Mouse (Mus musculus) neural tube, embryonic 15.5 days (tissue): ENCODE data around the gene Kcnip1. TPM values are rescaled to one million over a fixed set of nuclear protein-coding genes. Genes with fewer than 3 reads are reported as not detected.

Experiments
- ATAC-seq: fragments of 200-750 bp; cut with Nextera tagmentation; 2 replicates; pipeline ENCODE4 v1.8.0; 2017; ENCODE audit warnings: mild to moderate bottlenecking, moderate TSS enrichment, moderate library complexity; ENCODE audit not compliant: low FRiP score
- H3K27ac ChIP-seq: fragments of 300-500 bp; sonication (generic); replicated peaks from 2 replicates; pipeline ENCODE4 v1.5.1; 2015; ENCODE audit warnings: mild to moderate bottlenecking, inconsistent platforms
- H3K27me3 ChIP-seq: fragments of 300-500 bp; sonication (generic); replicated peaks from 2 replicates; pipeline ENCODE4 v1.6.1; 2015; ENCODE audit warnings: inconsistent platforms
- H3K36me3 ChIP-seq: fragments of 300-500 bp; sonication (generic); 2 replicates; pipeline ENCODE4 v1.6.1; 2015; ENCODE audit warnings: inconsistent platforms
- H3K4me1 ChIP-seq: fragments of 300-500 bp; sonication (generic); 2 replicates; pipeline ENCODE4 v1.6.1; 2015; ENCODE audit warnings: inconsistent platforms
- H3K4me2 ChIP-seq: fragments of 300-500 bp; sonication (generic); 2 replicates; pipeline ENCODE4 v1.6.1; 2015; ENCODE audit warnings: inconsistent platforms, mild to moderate bottlenecking, moderate library complexity
- H3K4me3 ChIP-seq: fragments of 300-500 bp; sonication (generic); replicated peaks from 2 replicates; pipeline ENCODE4 v1.5.1; 2015; ENCODE audit warnings: mild to moderate bottlenecking, inconsistent platforms
- H3K9ac ChIP-seq: fragments of 300-500 bp; sonication (generic); replicated peaks from 2 replicates; pipeline ENCODE4 v1.6.1; 2015; ENCODE audit warnings: mild to moderate bottlenecking, inconsistent platforms
- H3K9me3 ChIP-seq: fragments of 300-500 bp; sonication (generic); replicated peaks from 2 replicates; pipeline ENCODE4 v1.6.1; 2016; ENCODE audit warnings: inconsistent platforms
- WGBS: fragments of 180-500 bp; shearing (Covaris S2); methylation state at CpG from one replicate; pipeline ENCODE4 v1.1.7; 2015; ENCODE audit warnings: mixed read lengths; 5-methylcytosine and 5-hydroxymethylcytosine counted together
- polyA plus RNA-seq: library from polyadenylated mRNA; unstranded; fragments of >200 nt; fragmentation: Nextera tagmentation; extraction: Ambion mirVana; gene quantifications from 2 replicates; pipeline ENCODE4 v1.2.1, GENCODE M21; 2015

Kcnip1 gene
- polyA plus RNA-seq, 1 experiment from 2014 or later, result 147 TPM

GRCm38 (mm10) chr11:33885981-33886380, 107.0 kb downstream of the Kcnip1 start:
- 85% methylated on average over 4 of the region's 4 CpGs for WGBS
- Histone ChIP-seq H3K27me3 (no peaks in the 10 kb centered on the region), H3K36me3 (no peaks in the 10 kb centered on the region), H3K4me3 (no peak overlapping the region), H3K4me1 (no peaks in the 10 kb centered on the region), H3K9me3 (no peaks in the 10 kb centered on the region), H3K27ac (no peak overlapping the region), H3K4me2 (no peak overlapping the region), H3K9ac (no peak overlapping the region)
- ATAC-seq, result no peak

DNA sequence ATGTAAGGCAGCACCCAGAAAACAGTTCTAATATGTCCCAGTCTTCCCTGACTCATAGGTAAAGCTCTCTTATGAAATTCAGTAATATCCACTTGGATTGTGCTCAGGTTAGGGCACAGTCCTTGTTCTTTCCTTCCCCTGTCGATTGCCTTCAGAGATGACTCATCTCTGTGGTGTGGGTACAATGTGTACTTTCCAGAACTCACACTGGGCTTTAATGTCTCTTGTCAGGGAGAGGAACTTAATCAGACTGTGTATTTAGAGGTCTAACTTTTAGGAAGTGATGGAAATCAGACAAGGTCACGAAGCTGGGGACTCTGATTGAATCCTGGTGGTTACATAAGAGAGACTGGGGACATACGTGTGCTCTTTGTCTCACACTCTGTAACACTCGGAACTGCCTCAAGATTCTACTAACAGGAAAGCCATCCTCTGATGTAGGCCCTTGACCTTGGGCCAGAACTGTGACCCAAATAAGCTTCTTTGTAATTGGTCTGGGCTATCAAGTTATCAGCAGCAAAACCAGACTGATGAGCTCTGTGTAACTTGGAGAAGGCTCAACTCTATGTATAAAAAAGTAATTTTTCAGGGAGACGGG, 110.1 kb downstream of the Kcnip1 start:
- no peak overlapping the region for H3K4me3 ChIP-seq
- 0 out of 2 replicates have a peak, but pooled peaks cover 4% of the 10 kb centered on the region for H3K4me1 ChIP-seq
- no peaks in the 10 kb centered on the region for H3K36me3 ChIP-seq
- H3K27me3 ChIP-seq, result no peaks in the 10 kb centered on the region
- no peak overlapping the region for H3K9ac ChIP-seq
- no peak overlapping the region for H3K27ac ChIP-seq
- no peak overlapping the region for H3K4me2 ChIP-seq
- H3K9me3 ChIP-seq, result no peaks in the 10 kb centered on the region
- WGBS, result 84% methylated on average over 5 of the region's 5 CpGs
- no peak for ATAC-seq

DNA sequence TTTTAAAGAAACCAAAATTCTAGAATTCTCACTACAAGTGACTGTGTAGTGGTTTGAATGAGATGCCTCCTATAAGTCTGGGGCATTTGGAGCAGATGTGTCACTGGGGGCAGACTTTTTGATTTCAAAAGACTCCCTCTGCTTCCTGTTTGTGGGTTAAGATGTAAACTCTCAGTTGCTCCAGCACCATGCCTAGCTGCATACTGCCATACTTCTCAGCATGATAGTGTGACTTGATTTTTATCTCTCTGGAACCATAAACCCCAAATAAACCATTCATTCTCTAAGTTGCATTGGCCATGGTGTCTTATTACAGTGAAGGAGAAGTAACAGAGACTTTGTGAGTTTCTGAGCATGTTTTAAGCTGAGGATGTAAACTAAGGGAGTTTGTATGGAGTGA, 118.0 kb downstream of the Kcnip1 start:
- ATAC-seq, result no peak
- no peaks in the 10 kb centered on the region for H3K27me3 ChIP-seq
- H3K4me1 ChIP-seq, result peaks cover 10% of the 10 kb centered on the region; the same call in 1 of the 2 replicates
- H3K4me3 ChIP-seq, result no peak overlapping the region
- no peak overlapping the region for H3K27ac ChIP-seq
- no peak overlapping the region for H3K9ac ChIP-seq
- no peaks in the 10 kb centered on the region for H3K36me3 ChIP-seq
- no peaks in the 10 kb centered on the region for H3K9me3 ChIP-seq
- no peak overlapping the region for H3K4me2 ChIP-seq

DNA sequence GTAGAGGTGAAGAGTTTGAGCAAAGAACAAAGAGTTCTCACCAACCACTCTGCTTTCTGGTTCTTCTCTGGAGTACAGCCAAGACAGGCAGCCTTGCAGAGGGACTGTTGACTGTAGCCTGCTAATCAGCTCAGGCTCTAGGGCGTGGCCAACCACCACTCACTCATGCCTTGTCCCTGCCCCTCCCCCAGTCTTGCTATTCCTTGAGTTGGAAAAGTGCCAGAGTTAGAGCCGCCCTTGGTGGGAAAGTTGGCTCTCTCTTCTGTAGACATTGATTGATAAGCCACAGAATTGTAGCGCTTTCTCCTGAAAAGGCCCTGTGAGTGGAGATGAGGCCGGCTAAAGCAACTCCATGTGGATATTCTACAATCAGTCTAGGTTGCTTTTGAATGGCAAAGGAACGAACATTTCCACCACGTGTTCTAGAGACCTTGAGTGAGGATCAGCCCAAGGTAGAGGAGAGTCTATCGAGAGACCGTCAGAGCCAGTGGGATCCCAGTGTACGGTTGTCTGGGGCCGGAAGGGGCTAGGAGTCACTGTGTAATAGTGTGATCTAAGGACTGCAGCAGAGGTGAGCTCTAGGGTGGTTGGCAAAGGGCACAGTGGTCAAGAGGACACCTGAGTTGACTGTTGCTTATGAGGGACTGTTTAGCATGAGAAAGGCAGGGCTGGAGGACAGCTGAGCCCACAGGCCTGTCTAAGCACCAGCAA, 119.7 kb downstream of the Kcnip1 start:
- 47% methylated on average over 10 of the region's 10 CpGs for WGBS
- Histone ChIP-seq H3K27ac (no peak overlapping the region), H3K27me3 (no peaks in the 10 kb centered on the region), H3K4me1 (peaks cover 6% of the 10 kb centered on the region; the same call in 1 of the 2 replicates), H3K4me2 (no peak overlapping the region), H3K9me3 (no peaks in the 10 kb centered on the region), H3K36me3 (no peaks in the 10 kb centered on the region), H3K9ac (no peak overlapping the region), H3K4me3 (no peak overlapping the region)
- ATAC-seq, result no peak; the same call in 1 of the 2 replicates

GRCm38 (mm10) chr11:33872716-33873048, 120.3 kb downstream of the Kcnip1 start:
- no peak overlapping the region for H3K4me3 ChIP-seq
- ATAC-seq, result no peak

GRCm38 (mm10) chr11:33871998-33872715, 120.8 kb downstream of the Kcnip1 start:
- H3K9ac ChIP-seq, result no peak overlapping the region
- no peak overlapping the region for H3K4me3 ChIP-seq
- H3K27me3 ChIP-seq, result no peaks in the 10 kb centered on the region
- H3K27ac ChIP-seq, result no peak overlapping the region
- 60% methylated on average over 9 of the region's 9 CpGs for WGBS
- no peaks in the 10 kb centered on the region for H3K36me3 ChIP-seq
- ATAC-seq, result no peak
- H3K4me1 ChIP-seq, result peaks cover 12% of the 10 kb centered on the region
- H3K9me3 ChIP-seq, result no peaks in the 10 kb centered on the region
- H3K4me2 ChIP-seq, result no peak overlapping the region

More at GRCm38 (mm10) chr11:33872716-33873048, 120.3 kb downstream of the Kcnip1 start:
- WGBS, result 60% methylated on average over 2 of the region's 2 CpGs
- H3K27ac ChIP-seq, result no peak overlapping the region
- no peak overlapping the region for H3K4me2 ChIP-seq
- no peaks in the 10 kb centered on the region for H3K27me3 ChIP-seq
- no peaks in the 10 kb centered on the region for H3K36me3 ChIP-seq
- H3K9ac ChIP-seq, result no peak overlapping the region
- H3K9me3 ChIP-seq, result no peaks in the 10 kb centered on the region
- peaks cover 7% of the 10 kb centered on the region for H3K4me1 ChIP-seq

GRCm38 (mm10) chr11:33870246-33870645, 122.7 kb downstream of the Kcnip1 start:
- Histone ChIP-seq H3K4me3 (no peak overlapping the region), H3K4me2 (no peak overlapping the region), H3K9ac (no peak overlapping the region), H3K27ac (no peak overlapping the region), H3K9me3 (no peaks in the 10 kb centered on the region), H3K36me3 (no peaks in the 10 kb centered on the region), H3K4me1 (peaks cover 21% of the 10 kb centered on the region), H3K27me3 (no peaks in the 10 kb centered on the region)
- no peak for ATAC-seq
- WGBS, result 94% methylated on average over 2 of the region's 2 CpGs

DNA sequence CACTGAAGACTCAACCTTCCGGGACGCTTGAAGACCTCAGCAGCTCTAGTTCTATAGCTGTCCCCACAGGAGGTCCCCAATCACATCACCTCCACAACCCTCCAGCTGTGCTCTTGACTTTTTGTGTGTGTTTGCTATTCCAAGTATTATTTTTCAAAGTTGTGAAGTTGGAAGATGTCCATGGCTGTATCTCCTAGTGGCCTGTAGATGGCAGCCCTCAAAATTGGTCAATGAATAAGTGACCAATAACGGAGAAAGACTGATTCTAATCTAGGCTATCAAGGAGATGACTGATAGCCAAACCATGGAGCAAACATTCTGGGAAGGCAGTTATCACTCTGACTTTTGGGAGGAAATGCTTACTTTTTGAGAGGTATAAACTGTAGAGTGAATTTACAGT, 123.4 kb downstream of the Kcnip1 start:
- 52% methylated on average over 3 of the region's 3 CpGs for WGBS
- no peak for ATAC-seq
- Histone ChIP-seq H3K9ac (no peak overlapping the region), H3K4me2 (no peak overlapping the region), H3K36me3 (no peaks in the 10 kb centered on the region), H3K4me1 (peaks cover 21% of the 10 kb centered on the region), H3K4me3 (no peak overlapping the region), H3K27ac (no peak overlapping the region), H3K27me3 (no peaks in the 10 kb centered on the region), H3K9me3 (no peaks in the 10 kb centered on the region)

DNA sequence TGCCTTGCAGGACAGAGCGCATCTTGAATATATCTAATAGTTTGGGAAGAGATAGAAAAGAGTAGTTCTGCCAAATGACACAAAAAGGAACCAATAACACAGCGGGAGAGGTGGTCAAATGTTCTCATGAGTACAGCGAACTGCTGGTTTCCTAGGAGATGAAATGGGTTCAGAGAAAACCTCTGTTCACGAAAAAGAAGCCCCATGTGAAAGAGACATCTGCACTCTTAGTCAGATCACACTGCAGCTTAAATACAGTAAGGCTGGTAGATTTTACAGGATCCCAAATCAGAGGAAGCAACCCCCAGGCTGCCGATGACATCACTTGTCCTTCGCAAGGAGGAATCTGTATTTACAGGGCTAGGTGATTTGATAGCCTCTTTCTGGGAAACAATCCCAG, 126.2 kb downstream of the Kcnip1 start:
- Histone ChIP-seq H3K9ac (no peak overlapping the region), H3K9me3 (no peaks in the 10 kb centered on the region), H3K27ac (peak overlapping the region; percentile 58), H3K4me3 (no peak overlapping the region), H3K4me2 (peak overlapping the region; percentile 17; the same call in 1 of the 2 replicates), H3K27me3 (no peaks in the 10 kb centered on the region), H3K4me1 (peaks cover 14% of the 10 kb centered on the region), H3K36me3 (no peaks in the 10 kb centered on the region)
- ATAC-seq, result peak; percentile 54; the same call in 1 of the 2 replicates
- WGBS, result 19% methylated on average over 6 of the region's 6 CpGs

- Histone ChIP-seq H3K9me3 (no peaks in the 10 kb centered on the region), H3K9ac (no peak overlapping the region), H3K4me1 (peaks cover 14% of the 10 kb centered on the region), H3K36me3 (no peaks in the 10 kb centered on the region), H3K4me2 (no peak overlapping the region), H3K27ac (no peak overlapping the region), H3K4me3 (no peak overlapping the region), H3K27me3 (no peaks in the 10 kb centered on the region)
- WGBS, result 97% methylated on average over 4 of the region's 4 CpGs
- no peak for ATAC-seq
These were observed 128.7 kb downstream of the Kcnip1 start for GRCm38 (mm10) chr11:33864245-33864644.

DNA sequence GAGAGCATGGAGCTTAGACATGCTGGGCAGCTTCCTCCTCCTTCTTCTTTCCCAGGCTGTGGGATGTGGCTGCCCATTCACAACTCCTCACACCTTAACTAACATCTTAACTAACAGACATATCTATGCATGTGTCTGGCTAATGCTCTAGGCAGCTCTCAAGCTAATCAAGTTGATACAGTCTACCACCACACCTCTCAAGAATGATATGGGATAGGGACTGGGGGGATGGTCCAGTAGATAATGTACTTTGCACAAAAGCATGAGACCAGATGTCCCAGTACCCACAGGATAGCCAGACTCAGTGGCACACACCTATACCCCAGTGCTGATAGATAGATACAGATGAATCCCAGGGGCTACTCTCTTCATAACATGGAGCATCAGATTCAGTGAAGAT, 131.1 kb downstream of the Kcnip1 start:
- Histone ChIP-seq H3K9me3 (no peaks in the 10 kb centered on the region), H3K4me2 (no peak overlapping the region), H3K27ac (no peak overlapping the region), H3K36me3 (no peaks in the 10 kb centered on the region), H3K9ac (no peak overlapping the region), H3K4me3 (no peak overlapping the region), H3K27me3 (no peaks in the 10 kb centered on the region), H3K4me1 (peaks cover 6% of the 10 kb centered on the region)
- ATAC-seq, result no peak
